Mouse (Mus musculus) megakaryocyte, embryonic 14.5 days (primary cell): ENCODE measurements around the gene Tfb1m.

ENCODE experiments used
- FLI1 ChIP-seq: IDR thresholded peaks from 2 replicates; pipeline ENCODE4 v1.6.1; 2012; ENCODE audit warnings: low read length, inconsistent platforms, mixed read lengths
- GATA1 ChIP-seq: IDR thresholded peaks from 3 replicates; pipeline ENCODE4 v1.6.1; 2012; ENCODE audit warnings: mixed read lengths, low read length, inconsistent platforms, borderline replicate concordance

GRCm38 (mm10) chr17:3476546-3476945, 81.0 kb downstream of the Tfb1m start:
- no peak for TF ChIP-seq GATA1
- TF ChIP-seq FLI1: no peak
